Mouse (Mus musculus): Measurements from ENCODE around the gene Rdh1. TPM values are rescaled to one million over a fixed set of nuclear protein-coding genes. Genes with fewer than 3 reads are reported as not detected.

The Rdh1 gene
- polyA plus RNA-seq, 2 experiments = 0.11 TPM; not detected in 1

DNA sequence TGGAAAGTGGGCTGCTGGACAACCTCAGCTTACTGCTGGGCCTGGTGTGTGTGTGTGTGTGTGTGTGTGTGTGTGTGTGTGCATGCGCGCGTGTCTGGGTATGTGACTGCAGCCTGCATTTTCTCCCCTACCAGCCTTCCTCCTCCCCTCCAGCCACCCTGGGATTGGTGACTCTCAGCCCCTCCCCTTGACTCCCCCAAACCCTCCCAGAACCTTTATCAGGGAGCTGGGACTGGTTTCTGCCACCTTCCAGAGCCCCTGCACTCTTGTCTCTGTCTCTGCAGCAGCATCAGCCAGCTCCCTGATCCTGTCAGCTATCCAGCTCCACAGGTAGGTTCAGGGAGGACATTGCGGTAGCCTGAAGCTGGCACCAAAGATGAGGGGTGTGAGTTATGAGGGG lies 34.4 kb upstream of the Rdh1 start:
- Histone ChIP-seq H3K27ac (replicated peaks; ENCODE audit: low read depth, low read length) (no peak overlapping the region), H3K9me3 (ENCODE audit: control insufficient read depth, low read length) (no peaks in the 10 kb centered on the region), H3K4me3 (replicated peaks; ENCODE audit: low read length) (no peak overlapping the region), H3K36me3 (ENCODE audit: control insufficient read depth, insufficient read depth, low read length) (no peaks in the 10 kb centered on the region), H3K27me3 (ENCODE audit: control insufficient read depth, insufficient read depth, low read length) (0 out of 2 replicates have a peak, but pooled peaks cover 9% of the 10 kb centered on the region), H3K9ac (ENCODE audit: low read depth, low read length, severe bottlenecking) (no peak overlapping the region), H3K4me1 (ENCODE audit: control insufficient read depth, insufficient read depth, low read length) (no peaks in the 10 kb centered on the region), H3K4me2 (replicated peaks; ENCODE audit: low read depth, low read length, severe bottlenecking) (no peak overlapping the region)
- DNase-seq (ENCODE audit: low spot score) (no peak), ATAC-seq (ENCODE audit: low FRiP score, low read depth) (no peak)
- no peak for TF ChIP-seq POLR2A (IDR thresholded peaks at IDR 0.05; ENCODE audit: borderline replicate concordance, extremely low read depth, insufficient read depth, insufficient read length)
- 57% methylated on average over 4 of the region's 4 CpGs for WGBS

- Histone ChIP-seq H3K27me3 (ENCODE audit: control insufficient read depth, insufficient read depth, low read length) (no peaks in the 10 kb centered on the region), H3K9ac (ENCODE audit: low read depth, low read length, severe bottlenecking) (no peak overlapping the region), H3K27ac (replicated peaks; ENCODE audit: low read depth, low read length) (no peak overlapping the region), H3K4me3 (replicated peaks; ENCODE audit: low read length) (no peak overlapping the region), H3K9me3 (ENCODE audit: control insufficient read depth, low read length) (no peaks in the 10 kb centered on the region), H3K4me1 (ENCODE audit: control insufficient read depth, insufficient read depth, low read length) (no peaks in the 10 kb centered on the region), H3K36me3 (ENCODE audit: control insufficient read depth, insufficient read depth, low read length) (no peaks in the 10 kb centered on the region), H3K4me2 (replicated peaks; ENCODE audit: low read depth, low read length, severe bottlenecking) (no peak overlapping the region)
- ATAC-seq (ENCODE audit: low FRiP score, low read depth) (no peak), DNase-seq (ENCODE audit: low spot score) (no peak)
- no peak for TF ChIP-seq POLR2A (IDR thresholded peaks at IDR 0.05; ENCODE audit: borderline replicate concordance, extremely low read depth, insufficient read depth, insufficient read length)
- WGBS = 75% methylated on average over 8 of the region's 8 CpGs
Observed at GRCm38 (mm10) chr10:127728437-127728836, 31.1 kb upstream of the Rdh1 start.

DNA sequence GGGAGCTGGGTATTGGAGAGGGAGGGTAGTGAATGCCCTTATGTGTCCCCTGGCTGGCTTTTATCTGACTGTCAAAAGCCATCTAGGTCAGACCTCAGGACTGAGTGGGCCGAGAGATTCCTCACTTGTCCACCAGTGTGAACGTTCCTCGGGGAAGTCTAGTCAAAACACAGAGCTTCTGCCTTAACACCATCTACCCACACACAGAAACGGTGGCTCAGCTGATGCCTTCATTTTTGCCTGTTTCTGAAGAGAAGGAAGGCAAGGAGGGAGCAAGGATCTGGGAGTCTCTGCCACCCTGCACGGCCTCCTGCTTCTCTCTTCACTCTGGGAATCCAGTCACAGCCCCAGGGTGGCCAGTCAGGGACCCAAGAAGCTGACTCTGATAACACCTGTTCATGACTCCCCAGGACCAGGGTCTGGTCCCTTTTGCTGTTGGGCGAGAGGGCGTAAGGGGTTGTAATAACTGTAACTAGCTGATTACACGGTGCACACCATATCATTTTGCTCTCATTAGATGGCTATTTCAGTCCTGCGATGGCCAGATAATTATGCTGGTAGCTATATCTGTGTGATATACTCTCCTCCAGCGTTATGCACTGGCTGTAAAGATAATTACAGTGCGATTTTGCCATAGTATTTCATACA lies 29.1 kb upstream of the Rdh1 start:
- DNase-seq (ENCODE audit: low spot score) (no peak), ATAC-seq (ENCODE audit: low FRiP score, low read depth) (no peak)
- no peaks in the 10 kb centered on the region for H3K4me1 ChIP-seq (ENCODE audit: control insufficient read depth, insufficient read depth, low read length)
- no peaks in the 10 kb centered on the region for H3K9me3 ChIP-seq (ENCODE audit: control insufficient read depth, low read length)
- no peak overlapping the region for H3K4me3 ChIP-seq (replicated peaks; ENCODE audit: low read length)
- H3K27me3 ChIP-seq (ENCODE audit: control insufficient read depth, insufficient read depth, low read length) = no peaks in the 10 kb centered on the region
- H3K27ac ChIP-seq (replicated peaks; ENCODE audit: low read depth, low read length) = no peak overlapping the region
- H3K9ac ChIP-seq (ENCODE audit: low read depth, low read length, severe bottlenecking) = no peak overlapping the region
- H3K36me3 ChIP-seq (ENCODE audit: control insufficient read depth, insufficient read depth, low read length) = no peaks in the 10 kb centered on the region
- no peak overlapping the region for H3K4me2 ChIP-seq (replicated peaks; ENCODE audit: low read depth, low read length, severe bottlenecking)
- no peak for TF ChIP-seq POLR2A (IDR thresholded peaks at IDR 0.05; ENCODE audit: borderline replicate concordance, extremely low read depth, insufficient read depth, insufficient read length)
- 61% methylated on average over 11 of the region's 11 CpGs for WGBS

DNA sequence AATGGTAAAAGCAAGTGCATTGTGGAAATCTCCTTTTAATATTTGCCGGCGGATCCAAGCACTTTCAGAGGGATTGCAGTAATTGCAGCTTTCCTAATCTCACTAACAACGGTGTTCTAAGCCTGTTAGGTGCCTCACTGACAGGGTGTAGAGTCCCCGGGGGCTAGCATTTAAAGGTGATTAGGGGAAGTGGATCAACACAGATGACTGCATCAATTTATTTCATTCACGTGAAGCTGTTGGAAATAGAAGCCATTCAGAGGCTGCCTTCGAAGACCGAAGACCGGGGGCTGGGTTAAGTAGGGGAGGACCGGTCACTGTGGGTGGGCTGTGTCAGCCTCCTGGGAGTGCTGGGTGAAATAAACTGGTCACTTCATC lies 28.6 kb upstream of the Rdh1 start:
- Histone ChIP-seq H3K4me3 (replicated peaks; ENCODE audit: low read length) (no peak overlapping the region), H3K9me3 (ENCODE audit: control insufficient read depth, low read length) (no peaks in the 10 kb centered on the region), H3K27ac (replicated peaks; ENCODE audit: low read depth, low read length) (no peak overlapping the region), H3K4me2 (replicated peaks; ENCODE audit: low read depth, low read length, severe bottlenecking) (no peak overlapping the region), H3K27me3 (ENCODE audit: control insufficient read depth, insufficient read depth, low read length) (no peaks in the 10 kb centered on the region), H3K9ac (ENCODE audit: low read depth, low read length, severe bottlenecking) (no peak overlapping the region), H3K36me3 (ENCODE audit: control insufficient read depth, insufficient read depth, low read length) (no peaks in the 10 kb centered on the region), H3K4me1 (ENCODE audit: control insufficient read depth, insufficient read depth, low read length) (no peaks in the 10 kb centered on the region)
- DNase-seq (ENCODE audit: low spot score) (no peak), ATAC-seq (ENCODE audit: low FRiP score, low read depth) (no peak)
- WGBS = 43% methylated on average over 9 of the region's 9 CpGs
- no peak for TF ChIP-seq POLR2A (IDR thresholded peaks at IDR 0.05; ENCODE audit: borderline replicate concordance, extremely low read depth, insufficient read depth, insufficient read length)

GRCm38 (mm10) chr10:127731397-127731796 lies 28.1 kb upstream of the Rdh1 start:
- H3K4me2 ChIP-seq (replicated peaks; ENCODE audit: low read depth, low read length, severe bottlenecking) = no peak overlapping the region
- DNase-seq (ENCODE audit: low spot score) (no peak), ATAC-seq (ENCODE audit: low FRiP score, low read depth) (no peak)
- no peaks in the 10 kb centered on the region for H3K9me3 ChIP-seq (ENCODE audit: control insufficient read depth, low read length)
- no peaks in the 10 kb centered on the region for H3K36me3 ChIP-seq (ENCODE audit: control insufficient read depth, insufficient read depth, low read length)
- no peaks in the 10 kb centered on the region for H3K4me1 ChIP-seq (ENCODE audit: control insufficient read depth, insufficient read depth, low read length)
- no peak for TF ChIP-seq POLR2A (IDR thresholded peaks at IDR 0.05; ENCODE audit: borderline replicate concordance, extremely low read depth, insufficient read depth, insufficient read length)
- H3K27ac ChIP-seq (replicated peaks; ENCODE audit: low read depth, low read length) = no peak overlapping the region
- 20% methylated on average over 5 of the region's 5 CpGs for WGBS
- no peak overlapping the region for H3K9ac ChIP-seq (ENCODE audit: low read depth, low read length, severe bottlenecking)
- no peaks in the 10 kb centered on the region for H3K27me3 ChIP-seq (ENCODE audit: control insufficient read depth, insufficient read depth, low read length)
- H3K4me3 ChIP-seq (replicated peaks; ENCODE audit: low read length) = no peak overlapping the region

All from limb, embryonic 14.5 days (tissue).